Mouse (Mus musculus) adrenal gland, adult (tissue): ENCODE measurements around the gene Srebf2.

Experiments used
- DNase-seq, 2 experiments: peaks; one replicate each; pipeline ENCODE4 v3.0.0; 2022 to 2023; ENCODE audit warnings: low spot score in 1 of 2; ENCODE audit not compliant: inconsistent age in 2 of 2

Srebf2 gene

GRCm38 (mm10) chr15:82206365-82207104 is 59.6 kb downstream of the Srebf2 start:
- peak; percentile 26 to 68 for DNase-seq

GRCm38 (mm10) chr15:82207105-82207459 is 60.1 kb downstream of the Srebf2 start:
- no peak for DNase-seq

GRCm38 (mm10) chr15:82207504-82208219 is 60.7 kb downstream of the Srebf2 start:
- DNase-seq = no peak

- no peak for DNase-seq
Observed at GRCm38 (mm10) chr15:82208307-82208706, 61.3 kb downstream of the Srebf2 start.

- DNase-seq = no peak
Observed at GRCm38 (mm10) chr15:82209295-82210050, 62.5 kb downstream of the Srebf2 start.

GRCm38 (mm10) chr15:82210801-82211200 is 63.8 kb downstream of the Srebf2 start:
- DNase-seq = no peak

- DNase-seq = no peak
Observed at GRCm38 (mm10) chr15:82211281-82211680, 64.3 kb downstream of the Srebf2 start.

- DNase-seq = peak in 1 of 2 experiments; percentile 55
Observed at GRCm38 (mm10) chr15:82211911-82212751, 65.2 kb downstream of the Srebf2 start.

- no peak for DNase-seq
Observed at GRCm38 (mm10) chr15:82212752-82213063, 65.7 kb downstream of the Srebf2 start, which contains the start of gene Shisa8. Gene Shisa8, minus strand, starts transcription at chr15:82212815.

- DNase-seq = no peak
Observed at GRCm38 (mm10) chr15:82213222-82213621, 66.2 kb downstream of the Srebf2 start.

GRCm38 (mm10) chr15:82215332-82216046 is 68.5 kb downstream of the Srebf2 start:
- DNase-seq = no peak

GRCm38 (mm10) chr15:82216142-82216827 is 69.3 kb downstream of the Srebf2 start:
- no peak for DNase-seq

- no peak for DNase-seq
Observed at GRCm38 (mm10) chr15:82217039-82217438, 70.1 kb downstream of the Srebf2 start.

- DNase-seq = no peak
Observed at GRCm38 (mm10) chr15:82217980-82218379, 71.0 kb downstream of the Srebf2 start.

- DNase-seq = no peak
Observed at GRCm38 (mm10) chr15:82218778-82219666, 72.0 kb downstream of the Srebf2 start.

- DNase-seq = no peak
Observed at GRCm38 (mm10) chr15:82220003-82220675, 73.2 kb downstream of the Srebf2 start.

GRCm38 (mm10) chr15:82221104-82221860 is 74.3 kb downstream of the Srebf2 start:
- no peak for DNase-seq
